Mouse (Mus musculus): Measurements from ENCODE around the gene Dlg2.

Gene Dlg2

DNA sequence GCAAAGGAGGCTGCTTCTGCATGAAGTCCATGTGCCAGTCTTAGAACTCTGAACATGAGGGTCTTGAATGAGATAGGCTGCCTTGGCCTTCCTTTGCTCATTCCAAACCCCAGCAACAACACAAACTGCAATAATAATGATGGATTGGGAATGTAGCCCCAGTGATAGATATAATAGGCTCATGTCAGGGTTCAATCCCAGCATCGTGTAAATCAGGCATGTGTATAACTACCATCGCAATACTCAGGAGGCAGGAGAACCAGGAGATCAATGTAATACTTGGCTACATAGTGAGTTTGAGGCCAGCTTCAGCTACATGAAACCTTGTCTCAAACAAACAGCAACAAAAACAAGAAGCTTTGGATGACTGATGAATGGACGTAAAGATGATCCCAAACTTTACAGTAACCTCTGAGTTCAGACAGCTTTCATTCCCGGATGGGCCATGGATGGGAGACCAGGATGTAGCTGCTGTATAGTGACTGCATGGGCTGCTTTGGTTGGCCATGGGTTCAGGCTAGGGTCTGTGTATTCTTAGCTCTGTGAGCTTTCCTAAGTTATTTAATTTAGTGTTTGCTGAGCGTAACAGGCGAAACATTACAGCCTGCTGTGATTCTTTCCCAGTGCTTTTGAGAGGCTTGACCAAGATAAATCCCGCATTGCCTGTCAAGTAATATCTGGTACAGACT lies 1708.0 kb downstream of the Dlg2 start:
- no peak for DNase-seq (ENCODE audit: low spot score)

GRCm38 (mm10) chr7:92186341-92186740 lies 1709.9 kb downstream of the Dlg2 start:
- no peak for DNase-seq (ENCODE audit: low spot score)

- DNase-seq (ENCODE audit: low spot score) = peak; percentile 21
Measured at GRCm38 (mm10) chr7:92189149-92189548, 1712.7 kb downstream of the Dlg2 start.

GRCm38 (mm10) chr7:92196004-92196403 lies 1719.5 kb downstream of the Dlg2 start:
- no peak for DNase-seq (ENCODE audit: low spot score)

DNA sequence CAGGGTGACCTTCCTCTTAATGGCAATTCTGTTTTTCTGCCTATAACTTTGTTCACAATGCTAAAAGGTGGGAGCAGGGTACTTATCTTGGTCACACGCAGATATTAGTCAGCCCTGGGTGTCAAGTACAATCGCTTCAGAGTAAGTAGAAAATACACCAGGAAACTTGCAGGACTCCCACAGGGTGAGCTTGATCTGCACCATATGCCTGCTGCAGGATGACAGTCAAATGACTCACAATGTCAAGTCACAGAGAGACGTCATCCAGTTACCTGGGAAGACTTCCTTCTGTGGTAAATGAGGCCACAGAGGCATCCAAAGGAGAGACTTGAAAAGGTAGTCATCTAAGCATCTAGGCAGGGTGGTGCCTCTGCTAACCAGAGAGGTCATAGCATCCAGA lies 1721.1 kb downstream of the Dlg2 start:
- no peak for DNase-seq (ENCODE audit: low spot score)

DNA sequence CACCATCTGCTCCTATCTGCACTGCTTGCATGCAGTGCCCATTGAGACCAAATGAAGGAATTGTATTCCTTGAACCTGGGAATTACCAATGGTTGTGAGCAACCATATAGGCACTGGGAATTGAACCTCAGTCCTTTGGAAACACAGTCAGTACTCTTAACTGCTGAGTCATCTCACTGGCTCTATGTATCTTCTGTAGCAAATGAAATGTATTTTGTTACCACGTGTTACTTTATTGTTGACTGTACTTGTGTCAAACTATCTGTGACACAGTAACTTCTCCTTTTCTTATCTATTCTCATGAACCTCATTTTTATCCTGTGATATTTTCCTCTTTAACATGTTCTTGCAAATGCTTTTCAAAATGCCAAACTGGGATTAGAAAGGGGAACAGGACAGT lies 1722.7 kb downstream of the Dlg2 start:
- DNase-seq (ENCODE audit: low spot score) = no peak

DNA sequence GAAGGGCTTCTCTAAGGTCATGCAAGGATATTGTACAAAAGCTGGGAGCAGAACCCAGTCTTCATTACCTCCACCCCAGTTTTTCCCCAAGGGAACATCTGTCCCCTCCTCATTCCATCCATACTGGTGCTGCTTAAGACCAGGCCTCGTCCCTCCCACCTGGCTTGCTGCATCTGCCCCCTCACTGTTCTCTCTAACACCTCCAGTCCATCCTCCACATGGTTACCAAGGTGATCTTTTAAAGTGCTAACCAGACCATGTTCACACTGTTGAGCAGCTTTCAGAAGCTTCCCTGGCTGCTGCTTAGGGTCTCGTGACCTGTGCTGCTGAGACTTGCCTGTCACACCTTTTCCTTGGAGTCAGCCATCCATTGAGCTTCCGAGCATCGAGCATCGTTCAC lies 1734.2 kb downstream of the Dlg2 start:
- DNase-seq (ENCODE audit: low spot score) = no peak

GRCm38 (mm10) chr7:92213751-92214150 lies 1737.3 kb downstream of the Dlg2 start:
- DNase-seq (ENCODE audit: low spot score) = no peak

DNA sequence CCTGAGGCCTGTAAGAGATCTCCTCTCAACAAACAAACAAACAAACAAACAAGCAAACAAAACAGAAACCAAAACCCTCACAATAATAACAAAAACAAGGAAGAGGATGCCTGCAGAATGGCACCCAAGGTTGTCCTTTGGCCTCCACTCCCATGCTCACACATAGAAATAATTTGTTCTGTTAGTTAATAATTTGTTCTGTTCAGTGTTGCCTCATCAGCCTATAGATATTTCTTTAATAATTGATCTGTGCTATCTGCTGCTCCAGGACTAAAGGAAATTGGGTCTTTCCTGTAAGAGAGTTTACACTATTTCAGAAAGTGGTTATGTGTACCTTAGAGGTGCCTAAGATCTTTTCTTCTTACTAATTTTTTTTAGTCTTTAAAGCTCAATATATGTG lies 1741.7 kb downstream of the Dlg2 start:
- DNase-seq (ENCODE audit: low spot score) = no peak

- no peak for DNase-seq (ENCODE audit: low spot score)
Measured at GRCm38 (mm10) chr7:92220619-92221018, 1744.1 kb downstream of the Dlg2 start.

GRCm38 (mm10) chr7:92234476-92235202 lies 1758.2 kb downstream of the Dlg2 start:
- no peak for DNase-seq (ENCODE audit: low spot score)

- no peak for DNase-seq (ENCODE audit: low spot score)
Measured at GRCm38 (mm10) chr7:92235541-92236031, 1759.1 kb downstream of the Dlg2 start.

DNA sequence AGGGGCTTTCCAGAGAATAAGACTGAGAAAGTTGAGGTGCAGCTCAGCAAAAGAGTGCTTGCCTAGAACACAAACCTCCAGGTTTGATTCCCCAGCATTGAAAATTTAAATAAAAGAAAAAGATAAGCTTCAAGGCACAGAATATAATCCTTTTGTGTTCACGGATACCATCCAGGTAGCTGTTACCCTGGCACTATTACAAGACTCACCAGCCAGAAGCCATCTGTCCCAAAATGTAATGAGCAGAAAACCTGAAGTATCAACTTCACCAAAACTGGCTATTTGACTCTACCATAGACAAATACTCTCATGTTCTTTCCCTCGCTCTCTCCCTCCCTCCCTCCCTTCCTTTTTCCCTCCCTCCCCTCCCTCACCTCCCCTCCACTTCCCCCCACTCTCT lies 1764.4 kb downstream of the Dlg2 start:
- DNase-seq (ENCODE audit: low spot score) = no peak

DNA sequence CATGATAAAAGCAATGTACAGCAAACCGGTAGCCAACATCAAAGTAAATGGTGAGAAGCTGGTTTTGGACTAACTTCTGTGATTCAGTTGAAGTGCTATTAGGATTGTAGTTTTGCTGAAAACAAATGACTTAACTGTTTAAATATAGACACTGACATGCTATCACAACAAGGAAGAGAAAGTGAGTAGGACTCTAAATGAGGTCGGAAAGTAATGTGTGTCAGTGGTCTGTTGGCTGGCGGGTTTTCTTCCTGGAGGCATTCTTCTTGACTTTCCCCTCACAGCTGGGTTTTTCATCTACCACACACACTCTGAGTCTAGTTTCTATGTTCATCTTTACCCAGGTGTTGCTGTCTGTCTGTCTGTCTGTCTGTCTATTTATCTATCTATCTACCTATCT lies 1771.1 kb downstream of the Dlg2 start:
- DNase-seq (ENCODE audit: low spot score) = no peak

GRCm38 (mm10) chr7:92248619-92249018 lies 1772.1 kb downstream of the Dlg2 start:
- DNase-seq (ENCODE audit: low spot score) = no peak

DNA sequence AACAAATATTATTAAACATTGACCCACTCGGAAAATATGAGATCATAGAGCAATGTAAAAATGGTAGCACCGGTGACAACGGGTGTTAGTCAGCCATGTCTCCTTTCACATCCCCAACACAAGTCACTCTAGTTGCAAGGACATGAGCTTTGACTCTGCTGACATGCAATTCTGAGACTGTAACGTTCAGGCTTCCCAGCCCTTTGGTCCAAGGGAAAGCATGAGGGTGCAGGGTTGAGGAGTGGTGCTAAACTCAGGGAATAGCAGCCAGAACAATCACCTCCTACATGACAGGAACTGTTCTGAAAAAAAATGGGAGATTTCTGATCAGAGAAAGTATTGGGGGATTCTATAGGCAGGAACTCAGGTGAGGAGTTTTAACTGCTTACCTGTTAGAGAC lies 1781.7 kb downstream of the Dlg2 start:
- no peak for DNase-seq (ENCODE audit: low spot score)

- no peak for DNase-seq (ENCODE audit: low spot score)
Measured at GRCm38 (mm10) chr7:92258701-92259100, 1782.2 kb downstream of the Dlg2 start.

GRCm38 (mm10) chr7:92264325-92264724 lies 1787.9 kb downstream of the Dlg2 start:
- no peak for DNase-seq (ENCODE audit: low spot score)

DNA sequence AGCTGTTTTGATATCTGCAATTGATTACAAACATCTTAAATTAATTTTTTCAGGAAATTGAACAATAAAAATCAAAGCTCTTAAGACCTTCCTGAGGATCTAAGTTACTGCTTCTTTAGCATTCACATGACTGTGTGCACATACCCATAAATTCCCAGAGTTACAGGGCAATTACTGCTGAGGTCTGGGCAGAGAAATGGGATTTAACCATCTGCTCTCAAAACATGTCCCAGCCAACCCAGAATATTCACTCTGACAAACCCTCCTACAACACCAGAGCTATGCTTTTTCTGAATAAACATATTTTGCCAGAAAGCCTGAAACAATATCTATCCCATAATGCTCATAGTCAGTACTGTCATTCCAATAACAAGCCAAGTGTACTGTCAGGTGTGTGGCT lies 1788.5 kb downstream of the Dlg2 start:
- DNase-seq (ENCODE audit: low spot score) = peak; percentile 38

DNA sequence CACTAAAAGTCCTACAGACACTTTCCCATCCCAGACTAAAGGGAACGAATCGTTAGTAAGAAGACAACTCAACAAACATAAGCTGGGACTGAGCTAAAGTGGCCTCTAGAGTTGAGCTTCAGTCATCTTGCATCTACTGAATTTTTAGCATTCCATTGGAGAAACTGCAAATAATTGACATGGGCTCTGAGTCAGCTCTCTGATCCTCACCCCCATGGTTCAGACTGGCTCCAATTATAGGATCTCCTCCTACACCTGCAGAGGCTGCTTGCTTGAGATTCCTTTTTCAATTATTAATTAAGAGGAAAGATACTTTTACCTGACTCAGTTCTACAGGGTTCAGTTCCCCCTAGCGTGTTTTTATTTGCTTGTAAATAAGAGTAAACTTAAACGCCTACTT lies 1798.9 kb downstream of the Dlg2 start:
- DNase-seq (ENCODE audit: low spot score) = no peak

GRCm38 (mm10) chr7:92277629-92278028 lies 1801.2 kb downstream of the Dlg2 start:
- DNase-seq (ENCODE audit: low spot score) = no peak

DNA sequence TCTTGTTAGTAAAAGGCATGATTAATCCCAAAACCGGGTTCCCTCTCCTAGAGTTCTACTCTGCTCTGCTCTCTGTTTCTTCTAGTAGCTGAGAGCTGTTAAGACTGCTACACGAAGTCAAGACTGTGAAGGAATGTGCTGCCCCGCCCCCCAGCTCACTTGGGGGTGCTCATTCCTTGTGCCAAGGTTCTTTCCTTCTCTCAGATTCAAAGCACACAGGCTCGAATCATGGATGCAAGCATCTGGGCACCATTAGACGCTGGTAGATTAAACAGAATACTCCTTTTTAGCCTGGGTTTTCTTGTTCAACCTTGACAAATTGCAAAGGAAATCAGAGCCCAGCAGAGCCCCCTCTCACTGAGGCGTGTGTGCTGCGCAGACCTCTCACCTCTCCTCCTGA lies 1804.5 kb downstream of the Dlg2 start:
- no peak for DNase-seq (ENCODE audit: low spot score)

DNA sequence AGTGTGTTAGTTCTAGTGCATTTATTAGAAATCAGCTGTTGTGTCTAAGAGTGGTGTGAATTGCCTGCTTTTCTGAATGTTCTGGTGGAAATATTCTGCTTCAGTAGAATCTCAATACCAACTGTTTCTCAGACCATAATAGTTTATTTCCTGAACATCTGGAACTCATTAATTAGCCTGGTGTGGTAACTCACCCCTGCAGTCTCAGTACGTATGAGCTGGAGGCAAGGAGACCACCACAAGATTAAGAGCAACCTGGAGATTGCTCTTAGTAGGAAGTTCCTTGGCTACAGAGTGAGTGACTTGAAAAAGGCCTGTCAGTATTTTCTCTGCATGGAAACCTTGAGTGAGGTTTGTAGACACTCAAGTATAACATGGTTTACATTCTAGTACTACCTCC lies 1810.6 kb downstream of the Dlg2 start:
- DNase-seq (ENCODE audit: low spot score) = no peak

DNA sequence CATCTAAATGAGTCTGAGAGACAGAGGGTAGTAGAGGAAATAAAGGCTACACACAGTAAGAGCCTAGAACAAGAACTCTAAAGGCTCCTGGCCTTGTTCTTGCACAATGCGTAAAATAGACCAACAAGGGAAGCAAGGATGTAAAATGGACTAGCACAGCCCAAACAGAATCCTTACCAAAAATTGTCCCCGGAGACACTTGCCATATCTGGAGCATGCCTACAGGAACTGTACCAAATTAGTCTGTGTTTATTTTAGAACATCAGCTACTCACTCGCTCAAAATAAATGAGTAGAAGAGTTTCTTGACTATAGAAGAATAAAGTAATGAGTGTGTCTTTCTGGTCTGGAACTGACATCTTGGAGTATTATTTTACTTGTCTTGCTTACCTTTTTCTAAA lies 1812.3 kb downstream of the Dlg2 start:
- no peak for DNase-seq (ENCODE audit: low spot score)
